Mouse (Mus musculus) kidney, postnatal 14 days (tissue): Measurements from ENCODE around the gene Sult6b2.

Source experiments
- DNase-seq: peaks from one replicate; pipeline ENCODE4 v3.0.0; 2022; ENCODE audit warnings: mixed read lengths

Sult6b2 gene

GRCm38 (mm10) chr6:142809373-142810098 lies 5.2 kb upstream of the Sult6b2 start:
- no peak for DNase-seq

GRCm38 (mm10) chr6:142806326-142806725 lies 2.0 kb upstream of the Sult6b2 start:
- DNase-seq, result no peak

- no peak for DNase-seq
Observed at GRCm38 (mm10) chr6:142802617-142803525, 1.4 kb downstream of the Sult6b2 start.

GRCm38 (mm10) chr6:142801687-142802086 lies 2.6 kb downstream of the Sult6b2 start:
- no peak for DNase-seq

GRCm38 (mm10) chr6:142799704-142800374 lies 4.5 kb downstream of the Sult6b2 start:
- DNase-seq, result no peak

- no peak for DNase-seq
Observed at GRCm38 (mm10) chr6:142798837-142799236, 5.5 kb downstream of the Sult6b2 start.

GRCm38 (mm10) chr6:142797996-142798395 lies 6.3 kb downstream of the Sult6b2 start:
- no peak for DNase-seq

- DNase-seq, result no peak
Observed at GRCm38 (mm10) chr6:142795655-142796441, 8.5 kb downstream of the Sult6b2 start.

- DNase-seq, result no peak
Observed at GRCm38 (mm10) chr6:142795087-142795486, 9.2 kb downstream of the Sult6b2 start.

- DNase-seq, result no peak
Observed at GRCm38 (mm10) chr6:142793468-142793867, 10.8 kb downstream of the Sult6b2 start.

- no peak for DNase-seq
Observed at GRCm38 (mm10) chr6:142792241-142792968, 11.9 kb downstream of the Sult6b2 start.

- DNase-seq, result no peak
Observed at GRCm38 (mm10) chr6:142789736-142790135, 14.6 kb downstream of the Sult6b2 start.

- DNase-seq, result no peak
Observed at GRCm38 (mm10) chr6:142788042-142788987, 16.0 kb downstream of the Sult6b2 start.

- no peak for DNase-seq
Observed at GRCm38 (mm10) chr6:142786106-142786505, 18.2 kb downstream of the Sult6b2 start.

- DNase-seq, result peak; percentile 66
Observed at GRCm38 (mm10) chr6:142785343-142785742, 19.0 kb downstream of the Sult6b2 start.

GRCm38 (mm10) chr6:142781286-142781685 lies 23.0 kb downstream of the Sult6b2 start:
- no peak for DNase-seq

- no peak for DNase-seq
Observed at GRCm38 (mm10) chr6:142780574-142781033, 23.7 kb downstream of the Sult6b2 start.

GRCm38 (mm10) chr6:142779812-142780573 lies 24.3 kb downstream of the Sult6b2 start:
- no peak for DNase-seq

- DNase-seq, result peak; percentile 54
Observed at GRCm38 (mm10) chr6:142779045-142779811, 25.1 kb downstream of the Sult6b2 start.
